Mouse (Mus musculus) heart, embryonic 14.5 days (tissue): ENCODE measurements at regions not wholly inside any gene's neighbourhood (a gene's known extent, or its start where the extent isn't known, plus 50 kb on each side); places are given as distances from the start of the nearest gene placed in this dataset.
A peak's percentile ranks its signal among the peaks of the same experiment; 100 is the strongest.

Source experiments
- ATAC-seq: fragments of 200-750 bp; cut with Nextera tagmentation; 2 replicates; pipeline ENCODE4 v1.8.0; 2017; ENCODE audit warnings: low read depth, moderate TSS enrichment; ENCODE audit not compliant: insufficient number of reproducible peaks, insufficient read depth, low FRiP score
- H3K27ac ChIP-seq, 2 experiments: fragments of 200-500 bp in 1 of 2; fragments of 300-500 bp in 1 of 2; sonication (generic) in 1 of 2; replicated peaks in 1 of 2; 2 replicates each; pipeline ENCODE4 v1.5.1; 2012 to 2014; ENCODE audit warnings: low read depth in 2 of 2, low read length in 2 of 2, control low read depth in 1 of 2, mild to moderate bottlenecking in 1 of 2, mixed read lengths in 1 of 2; ENCODE audit not compliant: control insufficient read depth in 1 of 2, insufficient read depth in 1 of 2
- H3K27me3 ChIP-seq: fragments of 300-500 bp; sonication (generic); 2 replicates; pipeline ENCODE4 v1.6.1; 2014; ENCODE audit warnings: mild to moderate bottlenecking, low read length, control low read depth; ENCODE audit not compliant: control insufficient read depth, insufficient read depth
- H3K36me3 ChIP-seq: fragments of 300-500 bp; sonication (generic); 2 replicates; pipeline ENCODE4 v1.6.1; 2014; ENCODE audit warnings: mild to moderate bottlenecking, control low read depth, low read length, mixed read lengths; ENCODE audit not compliant: control insufficient read depth, insufficient read depth
- H3K4me1 ChIP-seq, 2 experiments: fragments of 200-500 bp in 1 of 2; fragments of 300-500 bp in 1 of 2; sonication (generic) in 1 of 2; 2 replicates each; pipeline ENCODE4 v1.6.1; 2012 to 2014; ENCODE audit warnings: low read length in 2 of 2, control low read depth in 1 of 2, mixed read lengths in 1 of 2; ENCODE audit not compliant: control insufficient read depth in 2 of 2, insufficient read depth in 2 of 2
- H3K4me2 ChIP-seq: fragments of 300-500 bp; sonication (generic); 2 replicates; pipeline ENCODE4 v1.6.1; 2014; ENCODE audit warnings: mild to moderate bottlenecking, low read length
- H3K4me3 ChIP-seq, 2 experiments: fragments of 200-500 bp in 1 of 2; fragments of 300-500 bp in 1 of 2; sonication (generic) in 1 of 2; 2 replicates each; pipeline ENCODE4 v1.5.1; 2012 to 2014; ENCODE audit warnings: low read length in 2 of 2, mild to moderate bottlenecking in 2 of 2, control low read depth in 1 of 2, low read depth in 1 of 2, moderate library complexity in 1 of 2; ENCODE audit not compliant: control insufficient read depth in 1 of 2, insufficient read depth in 1 of 2
- H3K9ac ChIP-seq: fragments of 300-500 bp; sonication (generic); 2 replicates; pipeline ENCODE4 v1.6.1; 2014; ENCODE audit warnings: mild to moderate bottlenecking, low read length
- H3K9me3 ChIP-seq: fragments of 300-500 bp; sonication (generic); 2 replicates; pipeline ENCODE4 v1.6.1; 2016; ENCODE audit warnings: low read length, control low read depth; ENCODE audit not compliant: control insufficient read depth
- WGBS: fragments of 180-500 bp; shearing (Covaris S2); extraction: QIAGEN DNeasy Blood & Tissue Kit; methylation state at CpG from one replicate; pipeline ENCODE4 v1.1.7; 2014; 5-methylcytosine and 5-hydroxymethylcytosine counted together

DNA sequence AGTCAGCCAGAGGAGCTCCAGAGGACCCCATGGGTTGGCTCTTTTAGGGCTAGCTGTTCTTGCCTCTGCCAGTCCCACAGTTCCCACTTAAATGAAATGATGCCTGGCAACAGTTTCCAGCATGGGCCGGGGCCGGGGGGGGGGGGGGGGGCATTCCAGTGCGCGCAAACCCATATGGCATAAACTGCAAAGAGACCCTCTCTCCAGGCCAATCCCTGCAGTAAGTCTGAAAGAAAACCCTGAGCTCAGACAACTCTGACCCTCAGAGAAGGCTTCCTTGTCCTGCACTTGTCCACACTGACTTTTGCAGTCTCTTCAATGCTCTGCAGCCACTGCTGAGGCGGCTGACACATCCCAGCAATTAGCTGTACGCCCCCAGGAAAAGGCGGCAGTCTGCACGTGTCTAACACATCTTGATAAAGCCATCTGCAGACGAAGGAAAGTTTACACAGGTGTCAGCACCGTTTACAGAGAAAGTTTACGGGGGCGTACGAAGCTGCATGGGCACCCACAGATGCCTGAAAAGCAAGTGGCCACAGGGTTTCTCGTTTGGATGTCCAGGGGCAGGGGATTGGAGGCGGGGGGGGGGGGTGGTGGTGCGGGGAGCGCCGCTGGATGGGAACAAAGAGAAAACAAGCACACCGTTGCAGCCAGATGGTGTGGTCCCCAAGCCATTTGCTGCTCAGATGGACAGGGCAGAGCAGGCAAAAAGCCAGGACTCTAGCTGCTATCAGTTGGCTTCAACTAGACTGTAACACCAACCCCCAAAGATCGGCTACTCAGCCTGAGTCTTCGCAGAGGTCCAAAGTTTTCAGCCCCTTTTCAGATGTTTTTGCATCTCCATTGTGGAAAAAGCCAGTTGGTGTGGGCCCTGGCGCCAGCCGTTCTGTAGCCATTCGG is 244.0 kb upstream of the Hs6st1 start:
- Histone ChIP-seq H3K4me3 (no peak overlapping the region), H3K9me3 (no peaks in the 10 kb centered on the region), H3K4me1 (peaks cover 7 to 14% of the 10 kb centered on the region in 2 experiments), H3K27me3 (no peaks in the 10 kb centered on the region), H3K27ac (no peak overlapping the region), H3K9ac (no peak overlapping the region), H3K4me2 (peak overlapping the region; percentile 5), H3K36me3 (no peaks in the 10 kb centered on the region)
- no peak for ATAC-seq
- WGBS: 38% methylated on average over 24 of the region's 24 CpGs

DNA sequence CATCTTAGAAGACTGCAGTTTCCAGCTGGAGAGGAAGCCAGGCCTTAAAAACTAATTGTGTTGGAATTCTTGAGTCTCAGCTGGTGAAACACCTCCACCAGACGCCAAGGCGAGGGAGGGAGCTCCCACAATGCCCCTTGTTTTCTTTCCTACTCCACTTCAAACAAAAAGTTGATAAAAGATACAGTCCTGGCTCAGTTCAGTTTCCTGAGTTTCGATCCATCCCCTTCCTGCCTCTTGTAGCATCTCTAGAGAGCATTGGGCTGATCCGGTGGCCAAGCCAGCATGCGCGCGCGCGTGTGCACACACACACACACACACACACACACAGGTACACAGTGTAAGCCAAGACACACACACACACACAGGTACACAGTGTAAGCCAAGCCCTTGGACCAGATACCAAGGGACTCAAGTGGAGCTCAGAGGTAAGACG is 242.7 kb upstream of the Hs6st1 start:
- peak; percentile 34; the same call in 1 of the 2 replicates for ATAC-seq
- peaks cover 7 to 14% of the 10 kb centered on the region in 2 experiments for H3K4me1 ChIP-seq
- no peak overlapping the region for H3K9ac ChIP-seq
- no peaks in the 10 kb centered on the region for H3K36me3 ChIP-seq
- no peak overlapping the region for H3K4me3 ChIP-seq
- 63% methylated on average over 10 of the region's 10 CpGs for WGBS
- H3K9me3 ChIP-seq: no peaks in the 10 kb centered on the region
- H3K27me3 ChIP-seq: no peaks in the 10 kb centered on the region
- H3K4me2 ChIP-seq: no peak overlapping the region
- no peak overlapping the region for H3K27ac ChIP-seq

DNA sequence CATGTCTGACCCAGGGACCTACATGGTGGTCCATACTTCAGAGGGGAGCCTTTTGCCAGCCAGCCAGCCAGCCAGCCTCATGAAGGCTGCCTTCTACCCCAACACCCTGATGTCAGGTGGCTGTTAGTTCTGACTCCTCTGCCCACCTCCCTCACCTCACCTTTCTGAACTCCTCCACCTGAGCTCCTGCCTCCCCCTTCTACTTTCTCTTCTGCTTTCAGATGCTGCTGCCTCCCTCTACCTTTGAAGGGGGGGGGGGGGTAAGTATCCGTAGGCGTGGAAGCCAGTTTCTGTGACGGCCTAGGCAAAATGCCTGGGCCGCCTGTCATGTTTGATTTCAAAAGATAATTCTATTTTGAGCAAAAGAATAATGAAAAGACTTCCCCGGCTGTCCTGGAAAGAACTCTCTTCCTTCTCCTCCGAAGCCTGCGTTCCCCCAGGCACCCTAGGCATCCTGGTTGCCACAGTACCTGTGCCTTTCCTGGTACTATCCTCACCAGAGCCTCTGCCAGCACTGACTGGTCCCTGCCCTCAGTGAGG is 241.6 kb upstream of the Hs6st1 start:
- 76% methylated on average over 7 of the region's 7 CpGs for WGBS

DNA sequence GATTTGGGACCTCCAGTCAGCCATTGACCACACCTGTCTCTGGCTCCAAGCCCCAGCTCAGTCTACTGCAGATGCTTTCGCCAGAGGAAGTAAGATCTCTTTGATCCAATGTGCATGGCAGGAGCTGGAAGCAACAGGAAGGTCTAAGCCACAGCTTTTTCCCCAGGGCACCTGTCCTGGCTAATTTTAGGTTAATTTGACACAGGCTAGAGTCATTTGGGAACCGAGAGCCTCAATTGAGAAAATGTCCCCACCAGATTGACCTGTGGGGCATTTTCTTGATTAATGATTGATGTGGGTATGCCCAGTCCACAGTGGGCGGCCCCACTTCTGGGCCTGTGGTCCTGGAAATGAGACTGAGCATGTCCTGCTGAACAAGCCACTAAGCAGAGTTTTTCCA is 240.7 kb upstream of the Hs6st1 start:
- 76% methylated on average over 3 of the region's 3 CpGs for WGBS
- no peak overlapping the region for H3K27ac ChIP-seq

More for the DNA sequence above, 241.6 kb upstream of the Hs6st1 start:
- Histone ChIP-seq H3K4me1 (peaks cover 7 to 14% of the 10 kb centered on the region in 2 experiments), H3K36me3 (no peaks in the 10 kb centered on the region), H3K27me3 (no peaks in the 10 kb centered on the region), H3K4me2 (no peak overlapping the region), H3K27ac (no peak overlapping the region), H3K4me3 (no peak overlapping the region), H3K9ac (no peak overlapping the region), H3K9me3 (no peaks in the 10 kb centered on the region; the same call in 1 of the 2 replicates)
- ATAC-seq: no peak

DNA sequence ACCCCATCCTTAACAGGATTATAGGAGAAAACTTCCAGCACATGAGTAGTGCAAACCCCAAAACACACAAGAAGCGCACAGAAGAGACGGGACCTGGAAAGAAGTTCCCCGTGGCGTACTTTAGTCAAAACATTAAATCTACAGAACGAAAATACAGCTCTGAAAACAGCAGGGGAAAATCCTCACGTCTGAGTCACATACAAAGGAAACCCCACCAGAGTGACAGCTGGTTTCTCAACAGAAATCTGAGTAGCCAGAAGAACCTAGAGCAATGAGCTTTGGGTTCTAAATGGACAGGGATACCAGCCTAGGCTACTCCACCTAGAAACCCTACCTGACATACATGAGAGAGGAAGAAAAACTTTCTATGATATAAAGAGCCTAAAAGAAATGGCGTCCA is 234.0 kb upstream of the Hs6st1 start:
- Histone ChIP-seq H3K9ac (no peak overlapping the region), H3K4me1 (no peaks in the 10 kb centered on the region), H3K4me2 (no peak overlapping the region), H3K4me3 (no peak overlapping the region), H3K9me3 (no peaks in the 10 kb centered on the region; the same call in 1 of the 2 replicates), H3K27me3 (no peaks in the 10 kb centered on the region), H3K36me3 (no peaks in the 10 kb centered on the region), H3K27ac (no peak overlapping the region)
- WGBS: 84% methylated on average over 7 of the region's 7 CpGs
- no peak for ATAC-seq

More for the DNA sequence above, 240.7 kb upstream of the Hs6st1 start:
- H3K36me3 ChIP-seq: no peaks in the 10 kb centered on the region
- no peak for ATAC-seq
- peaks cover 7 to 14% of the 10 kb centered on the region in 2 experiments for H3K4me1 ChIP-seq
- H3K9me3 ChIP-seq: no peaks in the 10 kb centered on the region; the same call in 1 of the 2 replicates
- H3K27me3 ChIP-seq: no peaks in the 10 kb centered on the region
- no peak overlapping the region for H3K9ac ChIP-seq
- H3K4me2 ChIP-seq: no peak overlapping the region
- no peak overlapping the region for H3K4me3 ChIP-seq

DNA sequence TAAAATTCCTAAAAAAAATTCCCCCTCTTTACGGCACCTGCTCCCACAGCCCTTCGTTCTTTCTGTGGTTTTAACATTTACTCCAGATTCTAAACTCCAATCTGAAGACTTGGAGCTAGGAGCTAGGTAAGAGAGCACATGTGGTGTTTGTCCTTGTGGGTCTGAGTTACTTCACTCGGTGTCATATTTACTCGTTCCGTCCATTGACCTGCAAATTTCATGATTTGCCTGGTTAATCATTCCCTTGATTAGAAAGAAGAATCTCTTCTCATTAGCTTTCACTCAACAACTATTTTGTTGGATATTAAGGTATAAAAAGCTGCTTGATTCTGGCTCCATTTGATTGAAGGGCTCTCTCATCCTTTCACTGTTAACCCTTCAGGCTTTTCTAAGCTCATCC is 231.6 kb upstream of the Hs6st1 start:
- Histone ChIP-seq H3K4me3 (no peak overlapping the region), H3K27me3 (no peaks in the 10 kb centered on the region), H3K9ac (no peak overlapping the region), H3K36me3 (no peaks in the 10 kb centered on the region), H3K9me3 (no peaks in the 10 kb centered on the region), H3K27ac (no peak overlapping the region), H3K4me1 (no peaks in the 10 kb centered on the region), H3K4me2 (no peak overlapping the region)
- ATAC-seq: no peak
- WGBS: 83% methylated on average over 5 of the region's 5 CpGs

DNA sequence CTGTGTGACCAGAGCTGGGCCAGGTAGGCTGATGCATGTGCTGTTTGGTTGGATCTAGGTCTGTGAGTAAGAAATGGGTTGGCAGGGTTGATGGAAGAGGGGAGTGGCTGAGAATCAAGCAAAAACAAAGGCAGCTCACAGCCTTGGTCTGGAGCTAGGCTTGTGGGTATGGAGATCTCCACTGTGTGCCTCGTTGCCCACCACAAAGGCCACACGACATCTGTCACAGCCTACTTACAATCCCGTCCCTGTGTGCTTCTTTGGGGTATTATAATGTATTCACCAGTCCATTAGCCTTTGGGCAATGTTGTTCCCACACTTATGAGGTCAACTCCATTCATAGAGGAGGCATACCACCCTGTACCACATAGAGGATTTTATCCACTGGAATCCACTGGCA is 229.6 kb upstream of the Hs6st1 start:
- H3K4me1 ChIP-seq: no peaks in the 10 kb centered on the region
- H3K36me3 ChIP-seq: no peaks in the 10 kb centered on the region
- no peak for ATAC-seq
- no peak overlapping the region for H3K4me2 ChIP-seq
- no peaks in the 10 kb centered on the region for H3K9me3 ChIP-seq
- no peak overlapping the region for H3K27ac ChIP-seq
- H3K27me3 ChIP-seq: no peaks in the 10 kb centered on the region
- 92% methylated on average over 3 of the region's 3 CpGs for WGBS
- no peak overlapping the region for H3K4me3 ChIP-seq
- H3K9ac ChIP-seq: no peak overlapping the region
